Mouse (Mus musculus) spleen, postnatal 4 days (tissue): ENCODE data around the gene Vmn1r128.
"Not testable (repeated sequence)": the region's sequence is repeated elsewhere in the genome, so short reads cannot be mapped to it uniquely, and the experiment has no call there.

Source experiments
- DNase-seq, 2 experiments: peaks; one replicate each; pipeline ENCODE4 v3.0.0; 2022; ENCODE audit warnings: low spot score in 2 of 2

The Vmn1r128 gene

GRCm38 (mm10) chr7:21349073-21349472 lies at the start of gene Vmn1r128:
Gene Vmn1r128, plus strand, starts transcription at chr7:21349373.
- DNase-seq: not testable (repeated sequence)

- not testable (repeated sequence) for DNase-seq
These were observed 47.8 kb upstream of the Vmn1r128 start, which contains the start of gene Vmn1r126 for GRCm38 (mm10) chr7:21301367-21301766. Gene Vmn1r126, minus strand, starts transcription at chr7:21301467.

GRCm38 (mm10) chr7:21319761-21320160 lies 29.4 kb upstream of the Vmn1r128 start, which contains the start of gene Vmn1r127:
Gene Vmn1r127, minus strand, starts transcription at chr7:21319861.
- not testable (repeated sequence) for DNase-seq

GRCm38 (mm10) chr7:21361191-21361590 lies 12.0 kb downstream of the Vmn1r128 start, which contains the start of gene Vmn1r129:
Gene Vmn1r129, minus strand, starts transcription at chr7:21361291.
- not testable (repeated sequence) for DNase-seq
